Mouse (Mus musculus) CH12.LX (cell line): Measurements from ENCODE around the gene Anxa8. TPM values are rescaled to one million over a fixed set of nuclear protein-coding genes. Genes with fewer than 3 reads are reported as not detected.

Source experiments
- DNase-seq: peaks from one replicate; pipeline ENCODE4 v3.0.0-alpha.2; 2013; ENCODE audit errors: extremely low read depth
- H3K27ac ChIP-seq: 2 replicates; pipeline ENCODE4 v1.5.1; 2012; ENCODE audit warnings: low read depth, mild to moderate bottlenecking, control low read depth, moderate library complexity; ENCODE audit not compliant: insufficient read depth
- H3K27me3 ChIP-seq: replicated peaks from 2 replicates; pipeline ENCODE3; 2012; ENCODE audit warnings: inconsistent platforms
- H3K36me3 ChIP-seq, 2 experiments: replicated peaks in 1 of 2; 2 replicates each; pipeline versions ENCODE3 to v1.6.1; 2012; ENCODE audit warnings: inconsistent platforms in 1 of 2, low read length in 1 of 2, mild to moderate bottlenecking in 1 of 2, mixed read lengths in 1 of 2, moderate library complexity in 1 of 2; ENCODE audit not compliant: control insufficient read depth in 1 of 2, insufficient read depth in 1 of 2
- H3K4me1 ChIP-seq, 2 experiments: 2 replicates each; pipeline ENCODE4 v1.6.1; 2012; ENCODE audit warnings: inconsistent platforms in 1 of 2, moderate library complexity in 1 of 2; ENCODE audit not compliant: insufficient read depth in 2 of 2, control insufficient read depth in 1 of 2
- H3K4me2 ChIP-seq: 2 replicates; pipeline ENCODE4 v1.6.1; 2012; ENCODE audit warnings: low read depth, mild to moderate bottlenecking, control low read depth; ENCODE audit not compliant: poor library complexity, insufficient read depth, severe bottlenecking
- H3K4me3 ChIP-seq, 3 experiments: fragments of 150-350 bp in 1 of 3; sonication (generic) in 1 of 3; replicated peaks in 1 of 3; 2 replicates each; pipeline versions ENCODE3 to v1.5.1; 2011 to 2012; ENCODE audit warnings: low read depth in 2 of 3, low read length in 2 of 3, mild to moderate bottlenecking in 2 of 3, moderate library complexity in 2 of 3, control low read depth in 1 of 3, improper control_type of control experiment in 1 of 3, inconsistent platforms in 1 of 3, mixed read lengths in 1 of 3; ENCODE audit not compliant: poor library complexity in 1 of 3
- H3K79me2 ChIP-seq: replicated peaks from 2 replicates; pipeline ENCODE4 v1.6.1; 2012; ENCODE audit warnings: mild to moderate bottlenecking, moderate library complexity; ENCODE audit not compliant: control insufficient read depth, poor library complexity, insufficient read depth, severe bottlenecking; ENCODE audit errors: extremely low read depth
- H3K9ac ChIP-seq: 2 replicates; pipeline ENCODE4 v1.6.1; 2012; ENCODE audit warnings: low read depth, mild to moderate bottlenecking, control low read depth, moderate library complexity; ENCODE audit not compliant: insufficient read depth
- H3K9me3 ChIP-seq: replicated peaks from 2 replicates; pipeline ENCODE3; 2012; ENCODE audit warnings: low read length, inconsistent platforms, mixed read lengths
- CHD1 ChIP-seq: IDR thresholded peaks from 2 replicates; pipeline ENCODE4 v1.6.1; 2012; ENCODE audit warnings: low read depth, low read length, improper control_type of control experiment, inconsistent platforms
- CHD2 ChIP-seq: IDR thresholded peaks from 2 replicates; pipeline ENCODE4 v1.6.1; 2011; ENCODE audit warnings: low read length, improper control_type of control experiment
- CTCF ChIP-seq, 2 experiments: IDR thresholded peaks in 1 of 2; conservative IDR thresholded peaks in 1 of 2; 2 replicates each; pipeline ENCODE4 v1.5.1; 2011 to 2012; ENCODE audit warnings: low read depth in 2 of 2, low read length in 2 of 2, improper control_type of control experiment in 1 of 2, inconsistent platforms in 1 of 2, mild to moderate bottlenecking in 1 of 2, moderate library complexity in 1 of 2
- E2F4 ChIP-seq: IDR thresholded peaks from 2 replicates; pipeline ENCODE4 v1.6.1; 2011; ENCODE audit warnings: low read depth, low read length, improper control_type of control experiment; ENCODE audit not compliant: insufficient replicate concordance
- ELF1 ChIP-seq: IDR thresholded peaks from 2 replicates; pipeline ENCODE4 v1.6.1; 2014; ENCODE audit warnings: low read depth, mild to moderate bottlenecking, inconsistent platforms, low read length, improper control_type of control experiment
- MAX ChIP-seq: IDR thresholded peaks from 2 replicates; pipeline ENCODE4 v1.6.1; 2011; ENCODE audit warnings: low read length, improper control_type of control experiment
- MAZ ChIP-seq: IDR thresholded peaks from 2 replicates; pipeline ENCODE4 v1.6.1; 2012; ENCODE audit warnings: low read depth, mild to moderate bottlenecking, inconsistent platforms, low read length, improper control_type of control experiment, moderate library complexity
- NELFE ChIP-seq: IDR thresholded peaks from 2 replicates; pipeline ENCODE4 v1.6.1; 2011; ENCODE audit warnings: low read depth, low read length, improper control_type of control experiment
- NRF1 ChIP-seq: IDR thresholded peaks from 2 replicates; pipeline ENCODE4 v1.6.1; 2014; ENCODE audit warnings: low read depth, mild to moderate bottlenecking, inconsistent platforms, low read length, improper control_type of control experiment, moderate library complexity
- PAX5 ChIP-seq: IDR thresholded peaks from 2 replicates; pipeline ENCODE4 v1.6.1; 2012; ENCODE audit warnings: low read length, inconsistent platforms, mixed read lengths
- POLR2A ChIP-seq: IDR thresholded peaks from 2 replicates; pipeline ENCODE4 v1.6.1; 2011; ENCODE audit warnings: low read depth, mild to moderate bottlenecking, improper control_type of control experiment, low read length
- RAD21 ChIP-seq: IDR thresholded peaks from 2 replicates; pipeline ENCODE4 v1.6.1; 2011; ENCODE audit warnings: low read depth, mild to moderate bottlenecking, low read length, improper control_type of control experiment, moderate library complexity
- SMC3 ChIP-seq: IDR thresholded peaks from 2 replicates; pipeline ENCODE4 v1.6.1; 2011; ENCODE audit warnings: low read depth, low read length, improper control_type of control experiment
- TCF12 ChIP-seq: IDR thresholded peaks from 2 replicates; pipeline ENCODE4 v1.6.1; 2014; ENCODE audit warnings: low read depth, mild to moderate bottlenecking, inconsistent platforms, low read length, improper control_type of control experiment
- UBTF ChIP-seq: IDR thresholded peaks from 2 replicates; pipeline ENCODE4 v1.6.1; 2012; ENCODE audit warnings: low read depth, mild to moderate bottlenecking, inconsistent platforms, low read length, improper control_type of control experiment, moderate library complexity
- USF1 ChIP-seq: IDR thresholded peaks from 2 replicates; pipeline ENCODE4 v1.6.1; 2014; ENCODE audit warnings: low read depth, mild to moderate bottlenecking, inconsistent platforms, low read length, improper control_type of control experiment
- USF2 ChIP-seq: conservative IDR thresholded peaks from 2 replicates; pipeline ENCODE4 v1.6.1; 2011; ENCODE audit warnings: low read depth, low read length, improper control_type of control experiment
- dilution Hi-C: fragments of 300-500 bp; cut with MboI; formaldehyde crosslinking; loops from 2 replicates; pipeline ENCODE4 v1.14.3; 2020; ENCODE audit warnings: low sequenced_read_pairs; ENCODE audit not compliant: extremely low pct_unique_long_range_greater_than_20kb, extremely low pct_ligation_motif_present
- in situ Hi-C: fragments of 300-500 bp; cut with MboI; formaldehyde crosslinking; loops from 3 replicates; pipeline ENCODE4 v1.14.3; 2019; ENCODE audit warnings: low sequenced_read_pairs, low pct_ligation_motif_present, low pct_unique_long_range_greater_than_20kb, mixed read lengths
- polyA plus RNA-seq: library from polyadenylated mRNA; unstranded; fragments of >175 nt; gene quantifications from 2 replicates; pipeline ENCODE4 v1.2.1, GENCODE M21; 2012; ENCODE audit warnings: low read depth; ENCODE audit not compliant: insufficient read length
- total RNA-seq, 2 experiments: library from RNA; depleted of rRNA; stranded (reverse); fragments of 300-350 nt in 1 of 2; fragments of >200 nt in 1 of 2; gene quantifications; 2 replicates each; pipeline ENCODE4 v1.2.3; 2012 to 2014

The Anxa8 gene
- total and polyA plus RNA-seq, 3 experiments: 0.23 to 1.8 (median 0.33) TPM

GRCm38 (mm10) chr14:34106389-34107062 is 20.7 kb downstream of the Anxa8 start:
- DNase-seq: peak; percentile 45
- no peaks in the 10 kb centered on the region for H3K9me3 ChIP-seq
- TF ChIP-seq CHD2 (no peak), CTCF (conservative IDR thresholded peaks at IDR 0.05 in 1 of 2, IDR thresholded peaks at IDR 0.05 in 1 of 2; ENCODE audit: low read depth in 2 of 2, low read length in 2 of 2) (peak in 1 of 2 experiments; percentile 77; a peak in 3 of 4 replicates), SMC3 (peak; percentile 88), POLR2A (no peak), NELFE (no peak), TCF12 (0 out of 2 replicates have a peak, but pooled peaks have one; percentile 20), E2F4 (no peak), RAD21 (peak; percentile 34), MAX (no peak), CHD1 (no peak)
- H3K4me3 ChIP-seq: no peak overlapping the region
- no peak overlapping the region for H3K4me2 ChIP-seq
- H3K79me2 ChIP-seq: no peaks in the 10 kb centered on the region
- H3K36me3 ChIP-seq: no peaks in the 10 kb centered on the region
- dilution Hi-C loops (no loop called here), in situ Hi-C loops (loop anchor here (5.0 kb wide), 1 partner anchor 91 kb away; no protein-coding TSS in a partner anchor)
- no peak overlapping the region for H3K27ac ChIP-seq
- H3K4me1 ChIP-seq: peaks cover 0 to 16% of the 10 kb centered on the region in 2 experiments; a peak in 3 of 4 replicates
- no peak overlapping the region for H3K9ac ChIP-seq
- no peaks in the 10 kb centered on the region for H3K27me3 ChIP-seq

GRCm38 (mm10) chr14:34107594-34107993 is 21.8 kb downstream of the Anxa8 start:
- DNase-seq: no peak

GRCm38 (mm10) chr14:34114311-34114710 is 28.5 kb downstream of the Anxa8 start:
- no peak overlapping the region for H3K27ac ChIP-seq
- H3K4me3 ChIP-seq: no peak overlapping the region
- no peak for DNase-seq
- H3K27me3 ChIP-seq: peaks cover 3% of the 10 kb centered on the region
- no peak overlapping the region for H3K4me2 ChIP-seq
- in situ Hi-C loops: loop anchor here (5.0 kb wide), 1 partner anchor 38 kb away; the partner anchor contains the start of gene Npy4r
- no peaks in the 10 kb centered on the region for H3K79me2 ChIP-seq
- H3K9ac ChIP-seq: no peak overlapping the region
- dilution Hi-C loops: no loop called here
- H3K9me3 ChIP-seq: no peaks in the 10 kb centered on the region
- TF ChIP-seq USF2 (no peak), PAX5 (no peak), MAX (no peak), ELF1 (no peak)
- H3K4me1 ChIP-seq: no peaks in the 10 kb centered on the region
- no peaks in the 10 kb centered on the region for H3K36me3 ChIP-seq

More at GRCm38 (mm10) chr14:34107594-34107993, 21.8 kb downstream of the Anxa8 start:
- Histone ChIP-seq H3K27ac (no peak overlapping the region), H3K9ac (no peak overlapping the region), H3K36me3 (no peaks in the 10 kb centered on the region)
- TF ChIP-seq UBTF (no peak), NRF1 (no peak), MAZ (no peak), ELF1 (no peak), USF1 (no peak)
- TF ChIP-seq, all 38 proteins: peak for 0
- H3K27me3 ChIP-seq: no peaks in the 10 kb centered on the region
- peaks cover 0 to 16% of the 10 kb centered on the region in 2 experiments; a peak in 3 of 4 replicates for H3K4me1 ChIP-seq
- H3K79me2 ChIP-seq: no peaks in the 10 kb centered on the region
- no peaks in the 10 kb centered on the region for H3K9me3 ChIP-seq
- H3K4me2 ChIP-seq: 0 out of 2 replicates have a peak overlapping the region, but pooled peaks have one; percentile 42
- dilution Hi-C loops (no loop called here), in situ Hi-C loops (loop anchor here (5.0 kb wide), 1 partner anchor 90 kb away; no protein-coding TSS in a partner anchor)
- H3K4me3 ChIP-seq: no peak overlapping the region
